Mouse (Mus musculus): Measurements from ENCODE around the gene Tex9.

GRCm38 (mm10) chr9:72437822-72438701 is 54.0 kb downstream of the Tex9 start, which contains the start of gene Mns1:
- TF ChIP-seq CTCF (IDR thresholded peaks at IDR 0.05) (peak; percentile 29), EP300 (IDR thresholded peaks at IDR 0.05; ENCODE audit: insufficient read depth, low read depth, low read length) (no peak)

All from heart, adult 2 months (tissue).